Mouse (Mus musculus): ENCODE data around the gene Rassf1. TPM values are rescaled to one million over a fixed set of nuclear protein-coding genes. Genes with fewer than 3 reads are reported as not detected.
A peak's percentile ranks its signal among the peaks of the same experiment; 100 is the strongest.

Rassf1 gene
- polyA plus RNA-seq, 1 experiment from 2014 or later = 39.3 TPM

- ATAC-seq = no peak; the same call in 1 of the 2 replicates
Measured at GRCm38 (mm10) chr9:107587833-107588639, 36.7 kb downstream of the Rassf1 start.

GRCm38 (mm10) chr9:107590058-107590772 lies 38.9 kb downstream of the Rassf1 start:
- Histone ChIP-seq H3K4me3 (no peak overlapping the region), H3K36me3 (ENCODE audit: poor library complexity, severe bottlenecking) (peaks cover 48% of the 10 kb centered on the region), H3K4me2 (no peak overlapping the region), H3K27ac (no peak overlapping the region), H3K4me1 (peaks cover 15% of the 10 kb centered on the region), H3K9me3 (replicated peaks) (no peaks in the 10 kb centered on the region), H3K9ac (no peak overlapping the region), H3K27me3 (no peaks in the 10 kb centered on the region)
- no peak for ATAC-seq
- 91% methylated on average over 25 of the region's 25 CpGs for WGBS

More at GRCm38 (mm10) chr9:107587833-107588639, 36.7 kb downstream of the Rassf1 start:
- WGBS = 6% methylated on average over 33 of the region's 33 CpGs
- Histone ChIP-seq H3K9ac (peak overlapping the region; percentile 74), H3K9me3 (replicated peaks) (no peaks in the 10 kb centered on the region), H3K4me2 (peak overlapping the region; percentile 85), H3K27ac (no peak overlapping the region), H3K4me1 (peaks cover 15% of the 10 kb centered on the region), H3K27me3 (no peaks in the 10 kb centered on the region), H3K4me3 (peak overlapping the region; percentile 77), H3K36me3 (ENCODE audit: poor library complexity, severe bottlenecking) (peaks cover 45% of the 10 kb centered on the region)

- peaks cover 48% of the 10 kb centered on the region for H3K36me3 ChIP-seq (ENCODE audit: poor library complexity, severe bottlenecking)
- WGBS = 95% methylated on average over 6 of the region's 6 CpGs
Measured at GRCm38 (mm10) chr9:107590773-107591060, 39.4 kb downstream of the Rassf1 start.

GRCm38 (mm10) chr9:107593101-107593976 lies 42.0 kb downstream of the Rassf1 start:
- Histone ChIP-seq H3K27ac (no peak overlapping the region; the same call in 1 of the 2 replicates), H3K9me3 (replicated peaks) (no peaks in the 10 kb centered on the region), H3K4me2 (no peak overlapping the region), H3K27me3 (no peaks in the 10 kb centered on the region), H3K4me1 (peaks cover 9% of the 10 kb centered on the region), H3K9ac (no peak overlapping the region), H3K36me3 (ENCODE audit: poor library complexity, severe bottlenecking) (peaks cover 48% of the 10 kb centered on the region), H3K4me3 (no peak overlapping the region)
- 82% methylated on average over 11 of the region's 11 CpGs for WGBS
- no peak for ATAC-seq

More at GRCm38 (mm10) chr9:107590773-107591060, 39.4 kb downstream of the Rassf1 start:
- Histone ChIP-seq H3K4me2 (no peak overlapping the region), H3K27me3 (no peaks in the 10 kb centered on the region), H3K4me3 (no peak overlapping the region), H3K9me3 (replicated peaks) (no peaks in the 10 kb centered on the region), H3K9ac (no peak overlapping the region), H3K27ac (no peak overlapping the region), H3K4me1 (peaks cover 15% of the 10 kb centered on the region)
- no peak for ATAC-seq

- H3K9me3 ChIP-seq (replicated peaks) = no peaks in the 10 kb centered on the region
- no peak overlapping the region for H3K4me3 ChIP-seq
- ATAC-seq = no peak
- no peak overlapping the region for H3K27ac ChIP-seq
- H3K9ac ChIP-seq = no peak overlapping the region
- peaks cover 48% of the 10 kb centered on the region for H3K36me3 ChIP-seq (ENCODE audit: poor library complexity, severe bottlenecking)
- 71% methylated on average over 8 of the region's 8 CpGs for WGBS
- no peaks in the 10 kb centered on the region for H3K27me3 ChIP-seq
- no peak overlapping the region for H3K4me2 ChIP-seq
- no peaks in the 10 kb centered on the region for H3K4me1 ChIP-seq
Measured at GRCm38 (mm10) chr9:107594281-107595062, 43.1 kb downstream of the Rassf1 start.

GRCm38 (mm10) chr9:107596619-107597569 lies 45.5 kb downstream of the Rassf1 start:
- ATAC-seq = no peak
- Histone ChIP-seq H3K9ac (no peak overlapping the region), H3K4me3 (no peak overlapping the region)

GRCm38 (mm10) chr9:107598385-107598784 lies 47.0 kb downstream of the Rassf1 start:
- no peak overlapping the region for H3K4me3 ChIP-seq
- H3K4me2 ChIP-seq = no peak overlapping the region
- no peaks in the 10 kb centered on the region for H3K9me3 ChIP-seq (replicated peaks)
- ATAC-seq = no peak
- whole genome bisulfite sequencing = 82% methylated on average over 5 of the region's 5 CpGs
- H3K27ac ChIP-seq = no peak overlapping the region
- H3K27me3 ChIP-seq = no peaks in the 10 kb centered on the region
- no peak overlapping the region for H3K9ac ChIP-seq
- H3K36me3 ChIP-seq (ENCODE audit: poor library complexity, severe bottlenecking) = peaks cover 10% of the 10 kb centered on the region
- H3K4me1 ChIP-seq = peaks cover 7% of the 10 kb centered on the region

More at GRCm38 (mm10) chr9:107596619-107597569, 45.5 kb downstream of the Rassf1 start:
- H3K36me3 ChIP-seq (ENCODE audit: poor library complexity, severe bottlenecking) = peaks cover 25% of the 10 kb centered on the region
- H3K27ac ChIP-seq = no peak overlapping the region
- H3K4me2 ChIP-seq = no peak overlapping the region
- no peaks in the 10 kb centered on the region for H3K9me3 ChIP-seq (replicated peaks)
- 93% methylated on average over 11 of the region's 11 CpGs for WGBS
- H3K4me1 ChIP-seq = no peaks in the 10 kb centered on the region
- no peaks in the 10 kb centered on the region for H3K27me3 ChIP-seq

- no peak overlapping the region for H3K4me3 ChIP-seq
- H3K9ac ChIP-seq = no peak overlapping the region
- peaks cover 13% of the 10 kb centered on the region for H3K4me1 ChIP-seq
- 92% methylated on average over 9 of the region's 9 CpGs for WGBS
- H3K27ac ChIP-seq = no peak overlapping the region
- H3K27me3 ChIP-seq = no peaks in the 10 kb centered on the region
- H3K4me2 ChIP-seq = no peak overlapping the region
- H3K9me3 ChIP-seq (replicated peaks) = no peaks in the 10 kb centered on the region
- no peaks in the 10 kb centered on the region for H3K36me3 ChIP-seq (ENCODE audit: poor library complexity, severe bottlenecking)
- ATAC-seq = no peak
Measured at GRCm38 (mm10) chr9:107599433-107599832, 48.1 kb downstream of the Rassf1 start.

GRCm38 (mm10) chr9:107599842-107600241 lies 48.5 kb downstream of the Rassf1 start:
- Histone ChIP-seq H3K9me3 (replicated peaks) (no peaks in the 10 kb centered on the region), H3K27ac (no peak overlapping the region), H3K36me3 (ENCODE audit: poor library complexity, severe bottlenecking) (no peaks in the 10 kb centered on the region), H3K4me1 (peaks cover 17% of the 10 kb centered on the region), H3K27me3 (no peaks in the 10 kb centered on the region), H3K9ac (no peak overlapping the region), H3K4me3 (no peak overlapping the region), H3K4me2 (no peak overlapping the region)
- ATAC-seq = no peak
- 81% methylated on average over 14 of the region's 14 CpGs for WGBS

- Histone ChIP-seq H3K27me3 (no peaks in the 10 kb centered on the region), H3K27ac (no peak overlapping the region), H3K9me3 (replicated peaks) (no peaks in the 10 kb centered on the region), H3K4me1 (peaks cover 23% of the 10 kb centered on the region), H3K36me3 (ENCODE audit: poor library complexity, severe bottlenecking) (no peaks in the 10 kb centered on the region), H3K4me3 (no peak overlapping the region), H3K4me2 (no peak overlapping the region), H3K9ac (no peak overlapping the region)
- 79% methylated on average over 12 of the region's 12 CpGs for WGBS
- ATAC-seq = no peak
Measured at GRCm38 (mm10) chr9:107600745-107601144, 49.4 kb downstream of the Rassf1 start.

All from forebrain, embryonic 13.5 days (tissue).